Mouse (Mus musculus) R1 (cell line): ENCODE measurements at regions not wholly inside any gene's neighbourhood (a gene's known extent, or its start where the extent isn't known, plus 50 kb on each side); places are given as distances from the start of the nearest gene placed in this dataset.

Experiments
- DNase-seq: peaks from one replicate; pipeline ENCODE4 v3.0.0-alpha.2; 2018; ENCODE audit warnings: low read depth, low spot score

- DNase-seq: no peak
These were observed 243.4 kb upstream of the Brinp1 start for GRCm38 (mm10) chr4:69197577-69197976.

GRCm38 (mm10) chr4:69196094-69196493 is 241.9 kb upstream of the Brinp1 start:
- no peak for DNase-seq

- DNase-seq: peak; percentile 59
These were observed 241.4 kb upstream of the Brinp1 start for GRCm38 (mm10) chr4:69195645-69196044.
